Mouse (Mus musculus): ENCODE measurements around the gene Igf1r.

Igf1r gene

GRCm38 (mm10) chr7:68085870-68086341 lies 133.3 kb downstream of the Igf1r start:
- peak in 1 of 2 experiments; percentile 59 for DNase-seq

- no peak for DNase-seq
These were observed 134.9 kb downstream of the Igf1r start for GRCm38 (mm10) chr7:68087496-68087895.

GRCm38 (mm10) chr7:68088825-68089224 lies 136.2 kb downstream of the Igf1r start:
- no peak for DNase-seq

- no peak for DNase-seq
These were observed 137.1 kb downstream of the Igf1r start for GRCm38 (mm10) chr7:68089725-68090124.

- no peak for DNase-seq
These were observed 137.9 kb downstream of the Igf1r start for GRCm38 (mm10) chr7:68090576-68090975.

GRCm38 (mm10) chr7:68092304-68092978 lies 139.8 kb downstream of the Igf1r start:
- DNase-seq, result no peak

GRCm38 (mm10) chr7:68093817-68094216 lies 141.2 kb downstream of the Igf1r start:
- no peak for DNase-seq

- DNase-seq, result no peak
These were observed 142.9 kb downstream of the Igf1r start for GRCm38 (mm10) chr7:68095574-68095973.

- DNase-seq, result no peak
These were observed 143.8 kb downstream of the Igf1r start for GRCm38 (mm10) chr7:68096411-68096810.

- no peak for DNase-seq
These were observed 144.6 kb downstream of the Igf1r start for GRCm38 (mm10) chr7:68097081-68097836.

- DNase-seq, result no peak
These were observed 145.5 kb downstream of the Igf1r start for GRCm38 (mm10) chr7:68098098-68098497.

- DNase-seq, result no peak
These were observed 147.8 kb downstream of the Igf1r start for GRCm38 (mm10) chr7:68100388-68100787.

GRCm38 (mm10) chr7:68102456-68103177 lies 150.0 kb downstream of the Igf1r start:
- DNase-seq, result peak in 1 of 2 experiments; percentile 51

- no peak for DNase-seq
These were observed 150.5 kb downstream of the Igf1r start for GRCm38 (mm10) chr7:68103178-68103530.

GRCm38 (mm10) chr7:68111532-68111931 lies 158.9 kb downstream of the Igf1r start:
- no peak for DNase-seq

GRCm38 (mm10) chr7:68112582-68112981 lies 160.0 kb downstream of the Igf1r start:
- no peak for DNase-seq

GRCm38 (mm10) chr7:68114364-68114763 lies 161.7 kb downstream of the Igf1r start:
- no peak for DNase-seq

- DNase-seq, result no peak
These were observed 162.5 kb downstream of the Igf1r start for GRCm38 (mm10) chr7:68114983-68115715.

- peak in 1 of 2 experiments; percentile 41 for DNase-seq
These were observed 164.9 kb downstream of the Igf1r start for GRCm38 (mm10) chr7:68117567-68117966.

GRCm38 (mm10) chr7:68117981-68118380 lies 165.4 kb downstream of the Igf1r start:
- DNase-seq, result no peak

GRCm38 (mm10) chr7:68119605-68120004 lies 167.0 kb downstream of the Igf1r start:
- no peak for DNase-seq

- no peak for DNase-seq
These were observed 169.8 kb downstream of the Igf1r start for GRCm38 (mm10) chr7:68122418-68122817.

- DNase-seq, result no peak
These were observed 172.7 kb downstream of the Igf1r start for GRCm38 (mm10) chr7:68125347-68125746.

Data from cerebellum, postnatal 25 days (tissue).